Mouse (Mus musculus) MEL (cell line): ENCODE measurements around the gene Atg7.

Source experiments
- GATA1 ChIP-seq: IDR thresholded peaks from 2 replicates; pipeline ENCODE4 v1.6.1; 2011; ENCODE audit warnings: low read depth, low read length, improper control_type of control experiment
- JUND ChIP-seq: IDR thresholded peaks from 2 replicates; pipeline ENCODE4 v1.6.1; 2011; ENCODE audit warnings: low read depth, mild to moderate bottlenecking, improper control_type of control experiment, low read length
- MAFK ChIP-seq: IDR thresholded peaks from 2 replicates; pipeline ENCODE4 v1.6.1; 2011; ENCODE audit warnings: low read depth, mild to moderate bottlenecking, low read length, improper control_type of control experiment, borderline replicate concordance
- POLR2A ChIP-seq, 2 experiments: IDR thresholded peaks; 2 replicates each; pipeline ENCODE4 v1.6.1; 2011 to 2012; ENCODE audit warnings: low read length in 2 of 2, mild to moderate bottlenecking in 2 of 2, control low read depth in 1 of 2, improper control_type of control experiment in 1 of 2, low read depth in 1 of 2, moderate library complexity in 1 of 2; ENCODE audit not compliant: control insufficient read depth in 1 of 2, insufficient read depth in 1 of 2, poor library complexity in 1 of 2
- TBP ChIP-seq: IDR thresholded peaks from 2 replicates; pipeline ENCODE4 v1.8.0; 2011; ENCODE audit warnings: low read depth, low read length, improper control_type of control experiment
- USF1 ChIP-seq: IDR thresholded peaks from 2 replicates; pipeline ENCODE4 v1.6.1; 2014; ENCODE audit warnings: low read depth, mild to moderate bottlenecking, inconsistent platforms, low read length, improper control_type of control experiment, moderate library complexity

- TF ChIP-seq POLR2A (IDR thresholded peaks at IDR 0.05; ENCODE audit: control insufficient read depth in 1 of 2, insufficient read depth in 1 of 2, low read depth in 1 of 2, low read length in 2 of 2, poor library complexity in 1 of 2) (no peak), MAFK (no peak), USF1 (no peak), JUND (no peak), TBP (no peak), GATA1 (no peak)
These were observed 191.0 kb downstream of the Atg7 start for GRCm38 (mm10) chr6:114833791-114834346.
